In the genomic region with DNA sequence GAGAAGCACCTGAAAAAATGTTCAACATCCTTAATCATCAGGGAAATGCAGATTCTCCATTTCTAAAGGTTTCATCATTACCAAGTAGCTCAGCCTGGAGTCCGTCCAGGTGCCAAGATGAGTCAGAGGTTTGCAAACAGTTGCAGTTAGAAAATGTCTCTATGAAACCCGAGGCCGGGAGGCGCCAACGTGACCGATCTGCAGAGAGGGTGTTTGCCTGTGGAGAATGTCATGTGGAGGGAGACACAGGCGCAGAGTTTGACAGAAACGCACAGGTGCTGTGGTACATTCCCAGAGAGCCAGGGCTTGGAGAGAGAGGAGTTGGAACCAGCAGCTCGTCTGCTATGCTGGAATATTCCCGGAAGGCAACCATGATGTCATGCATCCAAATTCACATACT, we compare ENCODE assay signal across 10 mouse cellular contexts. TPM values are rescaled to one million over a fixed set of nuclear protein-coding genes. Genes with fewer than 3 reads are reported as not detected.
DNase-seq lines count a peak whose midpoint lies in the region; ATAC-seq and TF ChIP-seq lines count a peak whose summit lies in the region.
"Had no signal": no experiment of that assay in that cellular context is flagged by ENCODE, and none has a peak within 500 bp of the region (broad histone marks: within the 10 kb centered on the region; RNA-seq: fewer than 3 reads in every experiment).

No protein-coding gene starts in this region.

- peak; percentile 37 for ATAC-seq in Patski
- no peak for ATAC-seq in hindbrain, embryonic 14.5 days (ENCODE audit: low FRiP score)

- CTCF ChIA-PET in Patski (lab: Charles Lee): interaction anchor here (0.8 kb wide), 1 partner anchor 55 kb away, joined by 3 read pairs; no protein-coding TSS in a partner anchor

- H3K4me1 ChIP-seq in hindbrain, embryonic 14.5 days (replicated peaks; ENCODE audit: control insufficient read depth, insufficient read depth, low read length): peaks cover 7% of the 10 kb centered on the region; the same call in 1 of the 2 replicates

- H3K4me3 ChIP-seq in hindbrain, embryonic 14.5 days (replicated peaks; ENCODE audit: low read length): no peak overlapping the region

- peaks cover 5% of the 10 kb centered on the region for H3K27me3 ChIP-seq in Patski
- no peaks in the 10 kb centered on the region for H3K27me3 ChIP-seq in hindbrain, embryonic 14.5 days (ENCODE audit: control insufficient read depth, insufficient read depth, low read length)

- intact Hi-C loops in left cerebral cortex, postnatal 10 days (cut with DNase I): no loop called here

- no peak overlapping the region for H3K27ac ChIP-seq in hindbrain, embryonic 14.5 days

- no peaks in the 10 kb centered on the region for H3K9me3 ChIP-seq in hindbrain, embryonic 14.5 days (ENCODE audit: control insufficient read depth, low read length)

- DNase-seq in left cerebral cortex, adult 18-20 months (ENCODE audit: low spot score in 2 of 2): peak; percentile 20 to 50
- no peak for DNase-seq in left cerebral cortex, postnatal 10 days (ENCODE audit: extremely low spot score in 1 of 2, low spot score in 2 of 2)
- peak; percentile 80 for DNase-seq in Patski (ENCODE audit: low read depth, low spot score)
- DNase-seq in gastrocnemius, postnatal 10 days: peak; percentile 70
- peak; percentile 82 for DNase-seq in skeletal muscle tissue, adult 2 months (ENCODE audit: low read depth, low spot score)
- DNase-seq in thymus, postnatal 4 days: no peak
- no peak for DNase-seq in hindbrain, embryonic 14.5 days (ENCODE audit: low spot score)
- no peak for DNase-seq in natural killer cell, adult 2 months (ENCODE audit: low spot score in 2 of 2)
- DNase-seq: kidney, postnatal 25 days had no signal

- 85% methylated on average over 10 of the region's 10 CpGs for WGBS in hindbrain, embryonic 14.5 days

- no peak overlapping the region for H3K9ac ChIP-seq in hindbrain, embryonic 14.5 days

- H3K36me3 ChIP-seq in hindbrain, embryonic 14.5 days (replicated peaks; ENCODE audit: control insufficient read depth, insufficient read depth): no peaks in the 10 kb centered on the region

- in situ Hi-C loops in Patski (cut with MboI; ENCODE audit: low pct_unique_long_range_greater_than_20kb): no loop called here

- POLR2A ChIA-PET in Patski (lab: Charles Lee): no interaction called here

- no peak overlapping the region for H3K4me2 ChIP-seq in hindbrain, embryonic 14.5 days (replicated peaks)

- TF ChIP-seq CTCF in Patski (IDR thresholded peaks at IDR 0.05): no peak

RNA-seq across cellular contexts. Expression of gene Stbd1, which starts 3.8 kb away (rescaled TPM):
- 1 to 10 TPM in 1 of 2 experiments, under 1 TPM in 1; 0.73 to 1.1 TPM for total RNA-seq in left cerebral cortex, adult 18-20 months (2021)
- 1 to 10 TPM in 1 of 2 experiments, under 1 TPM in 1; 0.73 to 1.5 TPM for total RNA-seq in left cerebral cortex, postnatal 10 days (2021)
- 9.9 TPM for polyA plus RNA-seq in Patski (2021)
- total RNA-seq in gastrocnemius, postnatal 10 days (2021): 100 to 1,000 TPM; 166 to 171 TPM
- 10.3 and 11.7 TPM in 2 replicates for polyA plus RNA-seq in hindbrain, embryonic 14.5 days (2014; fragmentation: Nextera tagmentation; extraction: Ambion mirVana)

RNA-seq across cellular contexts. Expression of gene Fam47e, which starts 44.2 kb away (rescaled TPM):
- total RNA-seq in left cerebral cortex, adult 18-20 months (2021): under 1 TPM in 1 of 2 experiments, not detected in 1; 0.28 TPM
- under 1 TPM in 1 of 2 experiments, not detected in 1; 0.55 TPM for total RNA-seq in left cerebral cortex, postnatal 10 days (2021)
- not detected for polyA plus RNA-seq in Patski (2021)
- total RNA-seq in gastrocnemius, postnatal 10 days (2021): not detected
- 1.3 TPM in 2 replicates for polyA plus RNA-seq in hindbrain, embryonic 14.5 days (2014; fragmentation: Nextera tagmentation; extraction: Ambion mirVana)
- total RNA-seq: hematopoietic stem cell, adult 5-6 weeks had no signal

Comparison
In these comparisons a context has a peak if more than half of its experiments do, and no peak if none do; other contexts are left out.
1. DNase-seq: peak in left cerebral cortex, adult 18-20 months (2 of 2), Patski (single experiment), gastrocnemius, postnatal 10 days (single experiment) and skeletal muscle tissue, adult 2 months (single experiment); none in left cerebral cortex, postnatal 10 days (0 of 2), thymus, postnatal 4 days (single experiment), hindbrain, embryonic 14.5 days (single experiment) and natural killer cell, adult 2 months (0 of 2).
2. RNA of gene Stbd1, which starts 3.8 kb away (total RNA-seq): 166 to 171 TPM in gastrocnemius, postnatal 10 days; 0.73 to 1.5 TPM in left cerebral cortex, postnatal 10 days and 0.73 to 1.1 TPM in left cerebral cortex, adult 18-20 months; every median in the first group is over 10 times any median in the second.